Mouse (Mus musculus): ENCODE data around the gene Mapk11.

Gene Mapk11

GRCm38 (mm10) chr15:89141443-89141842 lies 8.0 kb downstream of the Mapk11 start:
- DNase-seq (ENCODE audit: low read depth, low spot score): no peak

GRCm38 (mm10) chr15:89140659-89141252 lies 8.7 kb downstream of the Mapk11 start, which contains the start of gene Mapk12:
Gene Mapk12 (minus strand): TSS chr15:89140703.
- no peak for DNase-seq (ENCODE audit: low read depth, low spot score)

GRCm38 (mm10) chr15:89140048-89140658 lies 9.3 kb downstream of the Mapk11 start:
- no peak for DNase-seq (ENCODE audit: low read depth, low spot score)

- DNase-seq (ENCODE audit: low read depth, low spot score): no peak
Measured at GRCm38 (mm10) chr15:89138531-89138930, 10.9 kb downstream of the Mapk11 start.

- no peak for DNase-seq (ENCODE audit: low read depth, low spot score)
Measured at GRCm38 (mm10) chr15:89138046-89138405, 11.4 kb downstream of the Mapk11 start.

GRCm38 (mm10) chr15:89137378-89138045 lies 11.9 kb downstream of the Mapk11 start:
- DNase-seq (ENCODE audit: low read depth, low spot score): no peak

- DNase-seq (ENCODE audit: low read depth, low spot score): no peak
Measured at GRCm38 (mm10) chr15:89136461-89137155, 12.8 kb downstream of the Mapk11 start.

GRCm38 (mm10) chr15:89131316-89131715 lies 18.1 kb downstream of the Mapk11 start:
- no peak for DNase-seq (ENCODE audit: low read depth, low spot score)

GRCm38 (mm10) chr15:89130245-89130644 lies 19.2 kb downstream of the Mapk11 start:
- no peak for DNase-seq (ENCODE audit: low read depth, low spot score)

- DNase-seq (ENCODE audit: low read depth, low spot score): peak; percentile 72
Measured at GRCm38 (mm10) chr15:89128382-89129350, 20.8 kb downstream of the Mapk11 start, which contains the start of gene Hdac10. Gene Hdac10 (minus strand): TSS chr15:89128700.

GRCm38 (mm10) chr15:89127364-89127940 lies 22.0 kb downstream of the Mapk11 start:
- DNase-seq (ENCODE audit: low read depth, low spot score): no peak

GRCm38 (mm10) chr15:89126622-89127021 lies 22.8 kb downstream of the Mapk11 start:
- no peak for DNase-seq (ENCODE audit: low read depth, low spot score)

- no peak for DNase-seq (ENCODE audit: low read depth, low spot score)
Measured at GRCm38 (mm10) chr15:89125351-89125750, 24.1 kb downstream of the Mapk11 start.

GRCm38 (mm10) chr15:89124312-89124711 lies 25.1 kb downstream of the Mapk11 start:
- DNase-seq (ENCODE audit: low read depth, low spot score): no peak

- no peak for DNase-seq (ENCODE audit: low read depth, low spot score)
Measured at GRCm38 (mm10) chr15:89123595-89123994, 25.8 kb downstream of the Mapk11 start.

GRCm38 (mm10) chr15:89122649-89123366 lies 26.6 kb downstream of the Mapk11 start, which contains the start of gene Tubgcp6:
Gene Tubgcp6 (minus strand): TSS chr15:89123112.
- peak; percentile 93 for DNase-seq (ENCODE audit: low read depth, low spot score)

GRCm38 (mm10) chr15:89118007-89118406 lies 31.4 kb downstream of the Mapk11 start:
- no peak for DNase-seq (ENCODE audit: low read depth, low spot score)

- no peak for DNase-seq (ENCODE audit: low read depth, low spot score)
Measured at GRCm38 (mm10) chr15:89110147-89110546, 39.3 kb downstream of the Mapk11 start.

- no peak for DNase-seq (ENCODE audit: low read depth, low spot score)
Measured at GRCm38 (mm10) chr15:89106976-89107375, 42.5 kb downstream of the Mapk11 start.

- no peak for DNase-seq (ENCODE audit: low read depth, low spot score)
Measured at GRCm38 (mm10) chr15:89106073-89106472, 43.4 kb downstream of the Mapk11 start.
